Mouse (Mus musculus) cortical plate, adult 2 months (tissue): ENCODE results near the gene Nelfb.
A peak's percentile ranks its signal among the peaks of the same experiment; 100 is the strongest.

ENCODE experiments used
- CTCF ChIP-seq: fragments of 200-500 bp; IDR thresholded peaks from 2 replicates; pipeline ENCODE4 v1.5.1; 2011; ENCODE audit warnings: mild to moderate bottlenecking, control low read depth, low read length; ENCODE audit not compliant: insufficient read depth; ENCODE audit errors: extremely low read depth
- POLR2A ChIP-seq: fragments of 200-500 bp; IDR thresholded peaks from 2 replicates; pipeline ENCODE4 v1.6.1; 2011; ENCODE audit warnings: mild to moderate bottlenecking, low read length, control low read depth; ENCODE audit not compliant: insufficient read depth; ENCODE audit errors: extremely low read depth

- no peak for TF ChIP-seq CTCF
- 0 out of 2 replicates have a peak, but pooled peaks have one; percentile 9 for TF ChIP-seq POLR2A
Observed at GRCm38 (mm10) chr2:25196172-25196954, 14.9 kb downstream of the Nelfb start, which contains the start of gene Tor4a.
